Mouse (Mus musculus) frontal cortex, adult 2 months (tissue): ENCODE measurements around the gene 9130230L23Rik. TPM values are rescaled to one million over a fixed set of nuclear protein-coding genes. Genes with fewer than 3 reads are reported as not detected.

Source experiments
- polyA plus RNA-seq: library from polyadenylated mRNA; depleted of rRNA; stranded (reverse); fragments of >200 nt; gene quantifications from 2 replicates; pipeline ENCODE4 v1.2.3, GENCODE M21; 2012; rRNA removed

The 9130230L23Rik gene
- polyA plus RNA-seq, 1 experiment = not detected

Other genes starting within 250 kb of the 9130230L23Rik start
- gene N4bp2, start 240.8 kb downstream of the 9130230L23Rik start, polyA plus RNA-seq = 5.9 and 6.9 TPM in 2 replicates
- gene Rhoh, start 143.1 kb downstream of the 9130230L23Rik start, polyA plus RNA-seq = 0.67 and 1.1 TPM in 2 replicates
- not detected in 2 replicates for gene Chrna9, start 69.4 kb downstream of the 9130230L23Rik start, polyA plus RNA-seq
- gene Rbm47, start 168.8 kb upstream of the 9130230L23Rik start, polyA plus RNA-seq = 0.78 and 1.2 TPM in 2 replicates